Mouse (Mus musculus) bone marrow, adult 2 months (tissue): ENCODE results near the gene Atg2a. TPM values are rescaled to one million over a fixed set of nuclear protein-coding genes. Genes with fewer than 3 reads are reported as not detected.

Experiments
- H3K27ac ChIP-seq: fragments of 200-500 bp; 2 replicates; pipeline ENCODE4 v1.5.1; 2012; ENCODE audit warnings: low read depth, mild to moderate bottlenecking, control low read depth, inconsistent platforms, low read length; ENCODE audit not compliant: control insufficient read depth, poor library complexity, insufficient read depth
- H3K4me1 ChIP-seq: fragments of 200-500 bp; 2 replicates; pipeline ENCODE4 v1.6.1; 2011; ENCODE audit warnings: low read length; ENCODE audit not compliant: control insufficient read depth, insufficient read depth
- H3K4me3 ChIP-seq: fragments of 200-500 bp; replicated peaks from 2 replicates; pipeline ENCODE3; 2011; ENCODE audit warnings: mild to moderate bottlenecking, low read depth, low read length, control low read depth; ENCODE audit not compliant: control insufficient read depth
- CTCF ChIP-seq: fragments of 200-500 bp; IDR thresholded peaks from 2 replicates; pipeline ENCODE4 v1.5.1; 2011; ENCODE audit warnings: low read length, control low read depth; ENCODE audit not compliant: control insufficient read depth, insufficient read depth
- POLR2A ChIP-seq: fragments of 200-500 bp; IDR thresholded peaks from 2 replicates; pipeline ENCODE4 v1.6.1; 2011; ENCODE audit warnings: low read depth, mild to moderate bottlenecking, control low read depth, low read length, borderline replicate concordance; ENCODE audit not compliant: control insufficient read depth
- WGBS: fragments of 180-500 bp; shearing (Covaris S2); methylation state at CpG from one replicate; pipeline ENCODE4 v1.1.7; 2018; 5-methylcytosine and 5-hydroxymethylcytosine counted together
- polyA plus RNA-seq: library from polyadenylated mRNA; stranded (reverse); fragments of >200 nt; gene quantifications from 2 replicates; pipeline ENCODE4 v1.2.4, GENCODE M21; 2011; ENCODE audit warnings: low replicate concordance; ENCODE audit not compliant: missing spikeins, insufficient read depth, insufficient read length

Atg2a gene
- polyA plus RNA-seq, 1 experiment, result 36.4 TPM

DNA sequence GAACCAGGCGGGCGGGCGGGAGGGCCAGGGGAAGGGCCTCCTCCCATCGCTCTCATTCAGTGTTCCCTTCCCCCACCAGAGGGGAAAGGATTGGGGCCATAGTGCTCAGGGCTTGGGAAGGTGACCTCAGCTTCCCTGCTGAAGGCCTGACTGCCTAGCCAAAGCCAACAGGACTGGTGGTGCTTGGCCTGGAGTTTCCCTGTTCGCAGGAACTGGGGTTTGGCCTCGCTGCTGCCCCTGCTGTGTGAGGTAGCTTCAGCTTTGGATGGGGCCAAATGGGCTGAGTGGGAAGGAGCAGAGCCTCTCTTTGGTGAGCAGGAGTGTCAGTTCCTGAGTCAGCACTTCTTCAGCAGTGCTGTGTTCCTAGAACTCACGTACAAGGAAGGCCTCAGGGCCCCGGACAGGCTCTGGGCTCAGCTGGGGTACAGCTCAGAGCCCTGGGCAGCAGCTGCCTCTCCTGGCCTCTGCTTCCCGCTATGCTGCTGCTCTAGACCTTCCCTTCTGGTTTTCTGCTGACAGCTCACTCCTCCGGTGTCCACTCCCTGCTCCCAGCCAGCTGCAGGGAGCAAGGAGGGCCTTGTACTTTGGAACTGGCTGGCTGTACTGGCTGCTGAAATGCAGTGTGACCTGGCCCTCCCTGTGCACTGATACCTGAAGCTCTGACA, 49.8 kb downstream of the Atg2a start:
- Histone ChIP-seq H3K4me3 (no peak overlapping the region), H3K4me1 (no peaks in the 10 kb centered on the region; the same call in 1 of the 2 replicates), H3K27ac (peak overlapping the region; percentile 16; the same call in 1 of the 2 replicates)
- whole genome bisulfite sequencing, result 89% methylated on average over 10 of the region's 10 CpGs
- no peak for TF ChIP-seq CTCF
- TF ChIP-seq POLR2A, result no peak

DNA sequence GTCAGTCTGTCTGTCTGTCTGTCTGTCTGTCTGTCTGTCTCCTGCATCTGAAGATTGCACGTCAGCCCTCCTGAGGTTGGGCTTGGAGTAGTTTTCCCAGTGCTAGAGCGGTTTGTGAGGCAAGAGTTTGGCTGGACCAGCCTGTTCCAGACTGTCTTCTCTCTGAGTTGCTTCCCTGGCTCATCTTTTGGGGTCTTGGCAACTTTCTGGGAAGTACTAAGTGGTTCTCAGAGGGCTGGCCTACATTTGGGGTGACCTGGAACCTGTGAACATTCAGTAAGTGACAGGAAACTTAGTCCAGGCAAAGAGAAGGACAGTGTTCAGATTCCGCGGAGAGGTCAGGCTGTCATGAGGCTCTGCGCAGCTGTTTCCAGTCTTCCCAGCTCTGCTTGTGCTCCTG, 50.8 kb downstream of the Atg2a start:
- H3K4me1 ChIP-seq, result peaks cover under 1% of the 10 kb centered on the region; the same call in 1 of the 2 replicates
- 91% methylated on average over 5 of the region's 5 CpGs for WGBS
- no peak overlapping the region for H3K4me3 ChIP-seq
- TF ChIP-seq POLR2A (no peak), CTCF (no peak)
- H3K27ac ChIP-seq, result 0 out of 2 replicates have a peak overlapping the region, but pooled peaks have one; percentile 9

DNA sequence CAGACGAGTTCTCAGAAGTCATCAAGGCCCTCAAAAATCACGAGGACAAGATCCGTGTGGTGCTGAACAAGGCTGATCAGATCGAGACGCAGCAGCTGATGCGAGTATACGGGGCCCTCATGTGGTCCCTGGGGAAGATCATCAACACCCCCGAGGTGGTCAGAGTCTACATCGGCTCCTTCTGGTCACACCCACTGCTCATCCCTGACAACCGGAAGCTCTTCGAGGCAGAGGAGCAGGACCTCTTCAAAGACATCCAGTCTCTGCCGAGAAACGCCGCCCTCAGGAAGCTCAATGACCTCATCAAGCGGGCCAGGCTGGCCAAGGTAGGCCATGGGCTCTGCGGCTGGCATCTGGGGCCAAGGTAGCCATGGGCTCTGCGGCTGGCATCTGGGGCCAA, 52.8 kb downstream of the Atg2a start:
- WGBS, result 95% methylated on average over 17 of the region's 17 CpGs
- TF ChIP-seq CTCF (no peak), POLR2A (no peak)
- no peak overlapping the region for H3K27ac ChIP-seq
- H3K4me1 ChIP-seq, result peaks cover 10% of the 10 kb centered on the region; the same call in 1 of the 2 replicates
- H3K4me3 ChIP-seq, result no peak overlapping the region

DNA sequence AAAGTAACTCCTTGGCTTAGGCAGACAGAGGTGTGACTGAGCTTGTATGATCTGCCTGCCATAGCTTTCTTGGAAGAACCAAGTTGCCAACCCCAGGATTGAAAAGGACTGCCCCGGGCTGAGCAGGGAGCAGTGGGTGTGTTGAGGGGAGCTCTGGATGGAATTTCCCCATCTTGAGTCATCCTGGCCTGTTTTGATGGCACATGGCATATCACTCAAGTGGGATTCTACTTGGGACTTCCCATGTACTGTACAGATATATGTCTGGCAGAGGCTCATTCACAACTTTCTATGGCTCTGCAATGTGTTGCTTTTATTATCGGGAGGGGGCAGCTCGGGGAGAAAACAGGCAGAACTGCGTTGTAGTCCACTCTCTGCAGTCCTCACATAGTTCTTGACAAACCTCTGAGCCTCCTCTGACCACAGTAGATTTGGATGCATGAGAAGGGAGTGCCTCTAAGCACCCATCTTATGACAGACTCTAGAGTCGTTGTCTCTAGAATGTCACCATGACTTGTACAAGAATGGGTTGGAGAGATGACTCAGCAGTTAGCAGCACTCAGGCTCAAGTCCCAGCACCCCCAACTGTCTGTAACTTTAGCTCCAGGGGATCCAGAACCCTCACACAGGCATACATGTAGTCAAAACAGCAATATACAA, 55.2 kb downstream of the Atg2a start:
- Histone ChIP-seq H3K4me3 (no peak overlapping the region), H3K27ac (peak overlapping the region; percentile 78), H3K4me1 (peaks cover 16% of the 10 kb centered on the region)
- TF ChIP-seq POLR2A (no peak), CTCF (no peak)
- WGBS, result 67% methylated on average over 5 of the region's 5 CpGs

- WGBS, result 21% methylated on average over 9 of the region's 9 CpGs
- Histone ChIP-seq H3K27ac (peak overlapping the region; percentile 78), H3K4me1 (peaks cover 16% of the 10 kb centered on the region), H3K4me3 (no peak overlapping the region)
- TF ChIP-seq POLR2A, result no peak
- no peak for TF ChIP-seq CTCF
Measured at GRCm38 (mm10) chr19:6297641-6298040, 56.2 kb downstream of the Atg2a start.

DNA sequence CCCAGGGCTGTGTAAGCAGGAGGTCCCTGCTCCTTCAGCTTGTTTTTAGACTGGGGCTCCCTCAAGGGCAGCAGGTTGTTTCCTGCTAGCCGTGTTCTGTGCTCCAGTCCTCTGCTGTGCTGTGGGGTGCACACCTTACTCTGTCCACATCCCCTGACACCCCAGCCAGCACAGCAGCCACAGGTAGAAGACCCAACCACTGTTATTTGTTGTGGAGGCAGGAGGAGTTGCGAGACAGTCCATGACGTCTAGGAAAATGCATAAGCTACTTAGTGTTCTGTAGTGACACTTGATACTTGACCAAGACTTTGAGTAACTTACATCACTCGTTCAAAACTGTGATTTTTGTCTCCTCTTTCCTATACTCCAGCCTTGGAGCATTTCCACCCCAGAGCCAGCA, 57.5 kb downstream of the Atg2a start:
- no peak for TF ChIP-seq CTCF
- TF ChIP-seq POLR2A, result no peak
- no peak overlapping the region for H3K4me3 ChIP-seq
- WGBS, result 61% methylated on average over 4 of the region's 4 CpGs
- peaks cover 16% of the 10 kb centered on the region for H3K4me1 ChIP-seq
- peak overlapping the region; percentile 91 for H3K27ac ChIP-seq

- Histone ChIP-seq H3K4me1 (peaks cover 16% of the 10 kb centered on the region), H3K27ac (peak overlapping the region; percentile 91), H3K4me3 (no peak overlapping the region)
- 28% methylated on average over 7 of the region's 7 CpGs for WGBS
- TF ChIP-seq POLR2A, result peak; percentile 11; the same call in 1 of the 2 replicates
- TF ChIP-seq CTCF, result no peak
Measured at GRCm38 (mm10) chr19:6299450-6300267, 58.2 kb downstream of the Atg2a start.

- 47% methylated on average over 7 of the region's 7 CpGs for WGBS
Measured at GRCm38 (mm10) chr19:6300402-6300841, 59.0 kb downstream of the Atg2a start.

More at GRCm38 (mm10) chr19:6300402-6300841, 59.0 kb downstream of the Atg2a start:
- no peak for TF ChIP-seq POLR2A
- TF ChIP-seq CTCF, result no peak
- Histone ChIP-seq H3K4me3 (no peak overlapping the region), H3K27ac (peak overlapping the region; percentile 91), H3K4me1 (peaks cover 16% of the 10 kb centered on the region)
